Mouse (Mus musculus) macrophage (primary cell): ENCODE results near the gene Gm17657. TPM values are rescaled to one million over a fixed set of nuclear protein-coding genes. Genes with fewer than 3 reads are reported as not detected.
"Not testable (repeated sequence)": the region's sequence is repeated elsewhere in the genome, so short reads cannot be mapped to it uniquely, and the experiment has no call there.

Experiments
- H3K27ac ChIP-seq: fragments of 350-480 bp; formaldehyde crosslinking; 2 replicates; pipeline ENCODE4 v1.9.0; 2021
- H3K36me3 ChIP-seq: fragments of 350-480 bp; formaldehyde crosslinking; 2 replicates; pipeline ENCODE4 v1.9.0; 2021; ENCODE audit errors: inconsistent target
- H3K4me3 ChIP-seq: fragments of 350-480 bp; formaldehyde crosslinking; 2 replicates; pipeline ENCODE4 v1.9.0; 2021; ENCODE audit errors: inconsistent target
- H3K79me2 ChIP-seq: fragments of 350-480 bp; formaldehyde crosslinking; 2 replicates; pipeline ENCODE4 v1.9.0; 2021; ENCODE audit errors: inconsistent target
- WGBS: methylation state at CpG from one replicate; pipeline ENCODE4 v1.1.7; 2026; ENCODE audit warnings: inconsistent platforms; ENCODE audit not compliant: missing documents; 5-methylcytosine and 5-hydroxymethylcytosine counted together
- polyA plus RNA-seq: library from polyadenylated mRNA; stranded (reverse); fragments of 250-400 nt; gene quantifications from 3 replicates; pipeline ENCODE4 v1.2.4, GENCODE M21; 2018; ENCODE audit warnings: inconsistent platforms

Gm17657 gene
- polyA plus RNA-seq, 1 experiment from 2014 or later, result not detected

DNA sequence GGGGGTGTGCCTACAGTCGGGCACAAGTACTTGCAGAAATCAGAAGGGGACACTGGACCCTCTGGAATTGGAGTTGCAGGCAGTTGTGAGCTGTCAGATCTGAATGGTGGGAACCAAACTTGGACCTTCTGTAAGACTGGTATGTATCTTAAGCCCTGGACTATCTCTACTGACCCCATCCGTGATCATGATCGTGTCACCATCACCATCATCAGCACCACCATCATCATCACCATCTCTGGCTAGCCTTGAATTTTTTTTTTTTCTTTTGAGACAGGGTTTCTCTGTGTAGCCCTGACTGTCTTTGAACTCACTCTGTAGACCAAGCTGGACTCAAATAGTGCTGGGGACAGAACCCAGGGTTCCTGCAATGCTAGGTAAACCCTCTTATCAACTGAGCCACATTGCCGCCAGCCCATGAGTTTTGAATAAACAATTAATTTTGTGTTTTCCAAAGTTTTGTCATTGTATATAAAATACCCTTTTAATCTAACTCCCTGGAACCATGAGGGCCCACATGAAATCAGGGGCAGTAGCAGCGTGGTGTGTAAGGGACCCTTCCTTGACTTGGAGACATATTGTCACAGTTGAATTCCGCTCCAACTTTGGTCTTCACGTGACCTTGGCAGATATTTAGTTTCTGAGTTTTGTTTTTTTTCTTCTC, 47.3 kb downstream of the Gm17657 start:
- Histone ChIP-seq H3K27ac (no peak overlapping the region), H3K79me2 (no peaks in the 10 kb centered on the region), H3K36me3 (no peaks in the 10 kb centered on the region), H3K4me3 (no peak overlapping the region)
- WGBS, result 83% methylated on average over 7 of the region's 7 CpGs

GRCm38 (mm10) chr17:29500802-29501469, 48.5 kb downstream of the Gm17657 start:
- 29% methylated on average over 12 of the region's 17 CpGs for whole genome bisulfite sequencing
- Histone ChIP-seq H3K36me3 (no peaks in the 10 kb centered on the region), H3K79me2 (no peaks in the 10 kb centered on the region), H3K4me3 (no peak overlapping the region), H3K27ac (no peak overlapping the region)

DNA sequence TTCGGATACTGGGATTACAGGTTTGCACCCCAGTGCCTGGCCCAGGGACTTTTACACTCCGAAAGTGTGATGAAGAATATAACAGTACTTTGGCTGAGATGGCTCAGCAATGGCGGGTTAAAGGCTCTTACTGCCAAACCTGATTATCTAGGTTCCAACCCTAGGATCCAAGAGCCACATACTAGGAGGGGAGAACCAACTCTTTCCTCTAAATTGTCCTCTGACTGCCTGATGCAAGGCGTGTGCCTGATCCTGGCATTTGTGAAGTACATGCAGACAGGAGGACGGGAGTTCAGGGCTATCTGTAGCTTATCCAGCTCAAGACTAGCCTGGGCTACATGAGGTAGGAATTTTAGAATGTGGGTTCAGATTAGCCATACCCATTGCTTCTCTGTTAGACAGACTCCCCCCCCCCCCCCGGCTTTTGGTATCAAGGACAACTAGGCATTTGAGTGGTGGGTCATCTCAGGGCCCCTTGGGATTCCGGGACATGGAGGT, 49.1 kb downstream of the Gm17657 start:
- no peak overlapping the region for H3K27ac ChIP-seq

GRCm38 (mm10) chr17:29499511-29499910, 49.9 kb downstream of the Gm17657 start:
- 82% methylated on average over 6 of the region's 6 CpGs for WGBS
- H3K36me3 ChIP-seq, result peaks cover 3% of the 10 kb centered on the region; the same call in 1 of the 2 replicates
- H3K27ac ChIP-seq, result no peak overlapping the region
- peaks cover 5% of the 10 kb centered on the region for H3K79me2 ChIP-seq
- no peak overlapping the region for H3K4me3 ChIP-seq

More for the DNA sequence above, 49.1 kb downstream of the Gm17657 start:
- H3K79me2 ChIP-seq, result no peaks in the 10 kb centered on the region
- H3K36me3 ChIP-seq, result no peaks in the 10 kb centered on the region
- WGBS, result 75% methylated on average over 7 of the region's 7 CpGs
- no peak overlapping the region for H3K4me3 ChIP-seq

GRCm38 (mm10) chr17:29498952-29499351, 50.5 kb downstream of the Gm17657 start:
- H3K4me3 ChIP-seq, result not testable (repeated sequence)
- WGBS, result 100% methylated on average over 1 of the region's 2 CpGs

DNA sequence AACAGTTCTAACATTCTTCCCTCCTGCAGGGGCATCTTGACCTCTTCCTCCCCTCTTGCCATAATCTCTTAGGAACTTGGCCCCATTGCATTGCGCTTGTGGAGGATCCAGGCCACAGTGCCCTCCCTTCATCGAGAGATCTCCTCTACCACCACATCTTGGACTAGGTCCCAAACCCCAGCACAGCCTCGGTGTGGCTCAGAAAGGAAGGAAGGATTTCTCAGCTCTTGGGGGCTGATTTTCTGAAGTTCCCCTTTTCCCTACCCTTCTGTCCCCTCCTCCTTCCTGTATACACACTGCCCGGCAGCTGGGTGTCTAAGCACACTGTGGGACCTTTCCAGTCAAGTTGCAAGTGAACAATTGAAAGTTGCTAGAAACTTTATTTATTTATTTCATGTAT, 51.4 kb downstream of the Gm17657 start:
- Histone ChIP-seq H3K4me3 (no peak overlapping the region), H3K79me2 (peaks cover 20% of the 10 kb centered on the region), H3K27ac (peak overlapping the region; percentile 73), H3K36me3 (peaks cover 13% of the 10 kb centered on the region; the same call in 1 of the 2 replicates)
- WGBS, result 6% methylated on average over 4 of the region's 4 CpGs

More at GRCm38 (mm10) chr17:29498952-29499351, 50.5 kb downstream of the Gm17657 start:
- Histone ChIP-seq H3K27ac (peak overlapping the region; percentile 73), H3K79me2 (peaks cover 11% of the 10 kb centered on the region)
- not testable (repeated sequence) for H3K36me3 ChIP-seq

DNA sequence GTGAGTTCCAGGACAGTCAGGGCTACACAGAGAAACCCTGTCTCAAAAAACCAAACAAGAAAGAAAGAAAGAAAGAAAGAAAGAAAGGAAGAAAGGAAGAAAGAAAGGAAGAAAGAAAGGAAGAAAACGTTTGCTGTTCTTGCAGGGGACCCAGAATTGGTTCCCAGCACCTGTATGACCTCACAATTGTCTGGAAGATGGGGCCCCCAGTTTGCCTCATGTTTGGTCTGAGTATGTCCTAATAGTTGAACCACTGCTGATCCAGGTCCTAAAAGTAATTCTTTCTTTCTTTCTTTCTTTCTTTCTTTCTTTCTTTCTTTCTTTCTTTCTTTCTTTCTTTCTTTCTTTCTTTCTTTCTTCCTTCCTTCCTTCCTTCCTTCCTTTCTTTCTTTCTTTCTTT, 52.0 kb downstream of the Gm17657 start:
- Histone ChIP-seq H3K79me2 (peaks cover 26% of the 10 kb centered on the region), H3K27ac (peak overlapping the region; percentile 73), H3K36me3 (peaks cover 13% of the 10 kb centered on the region; the same call in 1 of the 2 replicates)
- 15% methylated on average over 1 of the region's 1 CpGs for WGBS
- not testable (repeated sequence) for H3K4me3 ChIP-seq

- Histone ChIP-seq H3K4me3 (no peak overlapping the region), H3K27ac (no peak overlapping the region)
Measured at GRCm38 (mm10) chr17:29497071-29497354, 52.4 kb downstream of the Gm17657 start.

DNA sequence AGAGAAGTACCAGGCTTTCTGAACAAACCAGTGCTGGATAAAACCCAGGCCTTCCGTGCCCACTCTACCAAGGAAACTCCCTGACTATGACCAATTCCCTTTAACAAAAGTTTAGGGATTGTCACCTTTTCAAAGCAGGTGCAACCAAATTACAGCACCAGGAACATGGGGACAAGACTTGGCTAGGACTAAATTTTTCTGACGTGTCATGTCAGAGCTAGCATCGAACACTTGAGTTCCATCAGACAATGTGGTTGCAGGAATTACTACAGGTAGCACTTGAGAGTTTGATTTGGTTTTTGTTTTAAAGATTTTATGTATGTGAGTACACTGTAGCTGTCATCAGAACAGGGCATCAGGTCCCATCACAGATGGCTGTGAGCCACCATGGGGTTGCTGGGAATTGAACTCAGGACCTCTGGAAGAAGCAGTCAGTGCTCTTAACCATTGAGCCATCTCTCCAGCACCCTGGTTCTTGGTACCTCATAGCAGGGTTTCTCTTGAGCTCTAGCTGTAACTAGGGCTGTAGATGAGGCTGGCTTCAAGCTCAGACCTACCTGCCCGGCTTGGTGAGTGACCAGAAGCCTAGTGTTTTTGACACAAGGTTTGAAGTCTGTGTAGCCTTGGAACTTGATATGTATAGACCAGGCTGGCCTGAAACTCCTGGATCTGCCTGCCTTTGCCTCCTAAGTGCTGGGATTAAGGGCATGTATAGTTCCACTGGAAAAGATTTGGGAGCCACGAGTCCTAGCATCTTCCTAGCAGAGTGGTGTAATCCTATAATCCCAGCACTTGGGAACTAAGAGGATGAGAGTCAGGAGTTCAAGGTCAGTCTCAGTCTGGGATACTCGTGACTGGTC, 53.0 kb downstream of the Gm17657 start:
- 75% methylated on average over 6 of the region's 6 CpGs for WGBS
- Histone ChIP-seq H3K36me3 (peaks cover 13% of the 10 kb centered on the region; the same call in 1 of the 2 replicates), H3K27ac (no peak overlapping the region), H3K4me3 (no peak overlapping the region), H3K79me2 (peaks cover 36% of the 10 kb centered on the region)

More at GRCm38 (mm10) chr17:29497071-29497354, 52.4 kb downstream of the Gm17657 start:
- peaks cover 13% of the 10 kb centered on the region; the same call in 1 of the 2 replicates for H3K36me3 ChIP-seq
- 81% methylated on average over 3 of the region's 3 CpGs for WGBS
- H3K79me2 ChIP-seq, result peaks cover 30% of the 10 kb centered on the region

DNA sequence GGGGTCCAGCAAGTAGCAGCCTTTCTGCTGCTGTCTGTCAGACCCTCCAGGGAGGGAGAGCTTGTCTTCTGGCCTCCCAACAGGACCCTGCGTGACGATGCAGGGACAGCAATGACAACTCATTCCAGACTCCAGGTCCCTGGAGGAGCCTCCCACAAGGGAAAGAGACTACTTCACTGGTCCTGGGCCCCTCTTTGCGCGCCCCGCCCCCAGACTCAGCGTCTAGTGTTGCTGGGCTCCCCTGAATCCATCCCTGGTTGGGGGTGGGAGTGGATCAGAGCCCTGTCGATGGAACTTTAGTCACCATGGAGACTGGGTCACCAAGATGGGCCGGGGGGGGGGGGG, 54.7 kb downstream of the Gm17657 start:
- Histone ChIP-seq H3K4me3 (no peak overlapping the region), H3K36me3 (peaks cover 13% of the 10 kb centered on the region; the same call in 1 of the 2 replicates), H3K79me2 (peaks cover 44% of the 10 kb centered on the region), H3K27ac (0 out of 2 replicates have a peak overlapping the region, but pooled peaks have one; percentile 0)
- 53% methylated on average over 6 of the region's 8 CpGs for WGBS

GRCm38 (mm10) chr17:29494062-29494731, 55.2 kb downstream of the Gm17657 start:
- Histone ChIP-seq H3K4me3 (0 out of 2 replicates have a peak overlapping the region, but pooled peaks have one; percentile 78), H3K27ac (0 out of 2 replicates have a peak overlapping the region, but pooled peaks have one; percentile 0), H3K79me2 (peaks cover 46% of the 10 kb centered on the region), H3K36me3 (peaks cover 13% of the 10 kb centered on the region; the same call in 1 of the 2 replicates)
- 19% methylated on average over 10 of the region's 10 CpGs for WGBS

- Histone ChIP-seq H3K36me3 (peaks cover 13% of the 10 kb centered on the region; the same call in 1 of the 2 replicates), H3K79me2 (peaks cover 46% of the 10 kb centered on the region), H3K27ac (peak overlapping the region; percentile 86), H3K4me3 (peak overlapping the region; percentile 78)
- 27% methylated on average over 11 of the region's 11 CpGs for WGBS
Measured at GRCm38 (mm10) chr17:29493461-29493980, 55.9 kb downstream of the Gm17657 start.

GRCm38 (mm10) chr17:29492269-29493191, 56.9 kb downstream of the Gm17657 start:
- H3K4me3 ChIP-seq, result peak overlapping the region; percentile 78
- WGBS, result 1% methylated on average over 22 of the region's 22 CpGs
- peak overlapping the region; percentile 86 for H3K27ac ChIP-seq
- H3K36me3 ChIP-seq, result peaks cover 13% of the 10 kb centered on the region; the same call in 1 of the 2 replicates
- H3K79me2 ChIP-seq, result peaks cover 46% of the 10 kb centered on the region
